Mouse (Mus musculus): Measurements from ENCODE around the gene Pwp2. TPM values are rescaled to one million over a fixed set of nuclear protein-coding genes. Genes with fewer than 3 reads are reported as not detected.

The Pwp2 gene
- polyA plus RNA-seq (2017; shearing (Covaris generic)) = 37.1 TPM

GRCm38 (mm10) chr10:78184531-78185380 is at the start of gene Pwp2:
TSS of gene Pwp2 (minus strand) at chr10:78185149.

GRCm38 (mm10) chr10:78169281-78170042 is 15.5 kb downstream of the Pwp2 start, which contains the start of gene D10Jhu81e:
TSS of gene D10Jhu81e (minus strand) at chr10:78169782.

Other genes starting within 250 kb of the Pwp2 start
- 0.71 TPM for gene Trpm2, start 214.6 kb downstream of the Pwp2 start, polyA plus RNA-seq (2017; shearing (Covaris generic))
- 11.9 TPM for gene 1810043G02Rik, start 206.6 kb downstream of the Pwp2 start, polyA plus RNA-seq (2017; shearing (Covaris generic))
- gene Pfkl, start 175.1 kb downstream of the Pwp2 start, polyA plus RNA-seq (2017; shearing (Covaris generic)) = 111 TPM
- not detected for gene Dnmt3l, start 143.2 kb downstream of the Pwp2 start, polyA plus RNA-seq (2017; shearing (Covaris generic))
- gene Aire, start 141.5 kb downstream of the Pwp2 start, polyA plus RNA-seq (2017; shearing (Covaris generic)) = 0.62 TPM
- gene Icosl, start 115.8 kb downstream of the Pwp2 start, polyA plus RNA-seq (2017; shearing (Covaris generic)) = 13.2 TPM
- gene D10Jhu81e, start 15.4 kb downstream of the Pwp2 start, polyA plus RNA-seq (2017; shearing (Covaris generic)) = 68.1 TPM
- 3.8 TPM for gene Trappc10, start 59.5 kb upstream of the Pwp2 start, polyA plus RNA-seq (2017; shearing (Covaris generic))
- 147 TPM for gene Agpat3, start 167.3 kb upstream of the Pwp2 start, polyA plus RNA-seq (2017; shearing (Covaris generic))
- gene Rrp1, start 227.9 kb upstream of the Pwp2 start, polyA plus RNA-seq (2017; shearing (Covaris generic)) = 342 TPM
- 132 TPM for gene Cstb, start 240.5 kb upstream of the Pwp2 start, polyA plus RNA-seq (2017; shearing (Covaris generic))